Mouse (Mus musculus): Measurements from ENCODE around the gene N6amt1.

The N6amt1 gene

DNA sequence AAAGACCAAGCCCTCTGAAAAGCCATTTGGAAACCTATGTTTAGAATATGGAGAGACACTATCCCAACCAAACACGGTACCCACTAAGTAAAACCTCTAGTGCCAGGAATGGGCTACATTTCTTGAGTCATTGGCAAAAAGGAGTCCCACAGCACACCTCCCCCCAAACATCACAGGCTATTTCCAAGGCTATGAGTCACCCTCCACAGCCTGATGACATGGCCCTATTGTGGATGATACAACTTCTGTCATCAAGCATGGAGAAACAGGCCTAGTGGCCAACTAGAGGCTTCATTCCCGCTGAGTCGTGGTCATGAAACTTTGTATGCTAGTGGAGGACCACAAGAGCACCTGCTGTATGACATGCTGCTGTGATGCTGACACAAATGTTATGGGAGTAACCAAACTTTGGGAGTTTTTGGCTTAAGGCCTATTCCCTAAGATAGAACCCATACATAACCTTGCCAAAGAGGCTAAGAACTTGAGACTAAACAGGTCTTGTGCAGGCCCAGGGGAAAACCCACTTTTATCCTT lies 33.5 kb downstream of the N6amt1 start:
- DNase-seq, result no peak

DNA sequence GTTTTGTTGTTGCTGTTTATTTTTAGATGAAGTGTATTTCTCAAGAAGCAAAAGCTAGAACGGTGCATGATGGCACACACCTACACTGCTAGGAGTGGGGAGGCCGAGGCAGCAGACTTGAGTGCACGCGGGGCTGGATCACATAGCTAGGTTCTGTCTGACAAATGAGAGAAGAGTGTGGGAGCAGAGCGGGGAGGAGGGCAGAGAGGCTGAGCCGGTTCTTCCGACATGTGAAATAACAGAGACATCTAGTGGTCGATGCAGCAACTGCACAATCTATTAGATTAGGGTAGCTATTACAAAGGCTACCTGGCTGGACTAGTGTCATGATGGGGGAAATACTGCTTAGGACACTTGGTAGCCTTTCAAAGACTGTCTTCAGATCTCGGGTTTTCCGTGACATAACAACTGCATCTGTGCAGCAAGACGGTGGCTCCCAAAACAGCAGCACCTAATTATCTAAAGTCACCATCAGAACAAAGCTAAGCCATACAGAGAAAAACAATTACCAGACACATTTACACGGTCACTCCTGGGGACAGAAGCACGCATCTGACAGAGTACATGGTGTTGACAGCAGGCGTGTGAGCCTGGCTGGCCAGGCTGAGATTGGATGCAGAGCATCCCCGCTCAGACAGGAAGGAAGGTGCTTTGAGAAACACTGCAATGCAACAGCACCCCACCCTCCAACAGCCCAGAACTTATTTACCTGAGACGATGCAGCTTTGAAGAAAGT lies 40.0 kb downstream of the N6amt1 start:
- peak; percentile 46 for DNase-seq

DNA sequence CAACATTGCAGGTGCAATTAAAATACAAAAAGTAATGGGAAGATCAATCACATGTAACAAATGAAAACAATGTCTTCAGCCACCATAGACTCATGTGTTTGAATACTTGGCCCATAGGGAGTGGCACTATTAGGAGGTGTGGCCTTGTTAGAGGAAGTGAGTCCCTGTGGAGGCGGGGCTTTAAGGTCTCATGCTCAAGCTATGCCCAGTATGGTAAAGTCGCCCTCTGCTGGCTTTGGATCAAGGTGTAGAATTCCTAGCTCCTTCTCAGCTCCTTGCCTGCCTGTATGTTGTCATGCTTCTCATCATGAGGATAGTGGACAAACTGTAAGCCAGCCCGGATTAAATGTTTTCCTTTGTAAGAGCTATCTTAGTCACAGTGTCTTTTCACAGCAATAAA lies 51.0 kb downstream of the N6amt1 start:
- DNase-seq, result peak; percentile 69
